Mouse (Mus musculus): ENCODE results near the gene Naf1. TPM values are rescaled to one million over a fixed set of nuclear protein-coding genes. Genes with fewer than 3 reads are reported as not detected.

Naf1 gene
- polyA plus RNA-seq, 1 experiment from 2014 or later = 2.1 TPM

DNA sequence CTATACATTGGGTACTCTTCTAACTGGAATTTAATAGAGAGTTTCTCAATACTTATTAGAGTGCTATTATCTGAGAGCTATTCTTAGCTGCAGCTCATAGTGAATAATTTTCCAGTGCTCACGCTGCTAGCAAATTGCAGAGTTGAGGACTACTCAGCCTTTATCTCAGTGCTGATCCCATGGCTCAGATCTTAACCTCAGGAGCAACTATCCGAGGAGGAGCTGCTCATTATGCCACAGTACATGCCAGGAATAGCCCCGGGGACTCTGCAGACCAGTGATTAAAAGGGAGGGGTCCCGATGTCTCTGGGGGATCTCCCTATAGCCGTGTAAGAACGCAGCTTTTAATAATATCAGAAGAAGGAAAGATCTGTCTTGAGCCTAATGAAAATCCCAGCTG, 50.7 kb downstream of the Naf1 start:
- Histone ChIP-seq H3K4me2 (0 out of 2 replicates have a peak overlapping the region, but pooled peaks have one; percentile 10), H3K27me3 (no peaks in the 10 kb centered on the region), H3K27ac (peak overlapping the region; percentile 70), H3K36me3 (no peaks in the 10 kb centered on the region), H3K9ac (peak overlapping the region; percentile 29; the same call in 1 of the 2 replicates), H3K4me3 (no peak overlapping the region), H3K4me1 (replicated peaks) (peaks cover 4% of the 10 kb centered on the region), H3K9me3 (no peaks in the 10 kb centered on the region)
- WGBS = 25% methylated on average over 6 of the region's 6 CpGs
- ATAC-seq (ENCODE audit: low FRiP score) = peak; percentile 83

DNA sequence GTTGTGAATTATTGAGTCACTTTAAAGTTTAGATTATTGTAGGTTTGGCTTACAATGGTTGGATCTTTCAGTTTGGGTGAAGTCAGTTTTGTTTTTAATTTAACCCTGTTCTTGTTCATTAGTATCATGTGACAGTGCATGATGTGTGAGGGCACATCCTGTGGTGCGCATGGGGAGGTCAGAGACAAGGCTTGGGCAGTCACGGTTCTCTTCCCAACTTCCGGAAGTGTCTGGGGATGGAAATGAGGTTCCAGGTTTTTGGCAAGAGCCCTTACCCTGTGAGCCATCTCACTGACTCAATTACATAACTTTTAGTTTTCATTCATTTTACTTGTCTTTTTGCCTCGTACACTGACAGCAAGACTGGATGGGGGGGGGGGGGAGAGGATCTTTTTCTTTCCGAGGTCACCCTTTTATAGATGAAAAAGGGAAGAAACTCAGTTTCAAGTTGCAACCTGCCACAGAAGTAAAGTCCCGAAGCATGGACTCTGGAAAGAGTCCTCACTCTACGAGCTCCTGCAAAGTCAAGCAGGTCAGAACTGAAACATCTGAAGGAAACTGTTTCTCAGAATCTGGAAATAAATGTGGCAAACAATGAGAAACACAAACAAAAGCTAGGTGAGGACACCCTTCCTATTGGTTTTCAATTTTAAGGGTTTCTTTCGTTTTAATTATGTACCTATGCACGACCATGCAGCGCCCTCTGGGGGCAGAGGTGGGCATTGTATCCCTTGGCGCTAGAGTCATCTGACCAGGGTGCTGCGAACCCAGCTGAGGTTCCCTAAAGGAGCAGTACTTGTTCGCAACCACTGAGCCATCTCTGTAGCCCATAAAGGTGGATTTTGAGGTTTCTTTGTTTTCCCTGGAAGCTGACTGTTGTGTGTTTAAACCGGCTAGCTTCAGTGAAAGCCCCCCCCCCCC, 53.9 kb downstream of the Naf1 start:
- Histone ChIP-seq H3K4me3 (no peak overlapping the region), H3K9ac (no peak overlapping the region), H3K36me3 (no peaks in the 10 kb centered on the region), H3K27ac (no peak overlapping the region), H3K27me3 (no peaks in the 10 kb centered on the region), H3K4me2 (no peak overlapping the region), H3K4me1 (replicated peaks) (peaks cover 4% of the 10 kb centered on the region), H3K9me3 (no peaks in the 10 kb centered on the region)
- ATAC-seq (ENCODE audit: low FRiP score) = no peak
- 71% methylated on average over 14 of the region's 14 CpGs for WGBS

DNA sequence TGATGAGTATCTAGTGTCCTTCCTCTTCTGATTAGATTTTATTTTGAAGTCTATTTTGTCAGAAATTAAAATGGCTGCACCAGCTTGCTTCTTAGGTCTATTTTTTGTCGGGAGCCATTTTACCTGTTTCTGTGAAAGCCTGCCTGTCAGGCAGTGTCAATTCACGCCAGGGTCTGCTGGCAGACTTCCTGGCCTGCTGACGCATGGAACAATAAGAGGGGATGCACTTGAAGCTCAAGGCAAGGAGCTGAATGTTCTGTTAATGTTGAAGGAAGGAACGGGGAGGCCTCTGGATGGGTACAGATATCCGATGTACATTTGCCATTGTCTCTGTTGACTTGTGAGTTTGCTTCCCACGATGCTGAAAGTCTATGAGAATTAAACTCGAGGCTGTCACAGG, 56.0 kb downstream of the Naf1 start:
- no peaks in the 10 kb centered on the region for H3K27me3 ChIP-seq
- no peaks in the 10 kb centered on the region for H3K9me3 ChIP-seq
- no peak overlapping the region for H3K9ac ChIP-seq
- H3K27ac ChIP-seq = no peak overlapping the region
- no peak overlapping the region for H3K4me3 ChIP-seq
- H3K36me3 ChIP-seq = no peaks in the 10 kb centered on the region
- WGBS = 64% methylated on average over 7 of the region's 7 CpGs
- ATAC-seq (ENCODE audit: low FRiP score) = no peak
- H3K4me1 ChIP-seq (replicated peaks) = no peaks in the 10 kb centered on the region
- no peak overlapping the region for H3K4me2 ChIP-seq

DNA sequence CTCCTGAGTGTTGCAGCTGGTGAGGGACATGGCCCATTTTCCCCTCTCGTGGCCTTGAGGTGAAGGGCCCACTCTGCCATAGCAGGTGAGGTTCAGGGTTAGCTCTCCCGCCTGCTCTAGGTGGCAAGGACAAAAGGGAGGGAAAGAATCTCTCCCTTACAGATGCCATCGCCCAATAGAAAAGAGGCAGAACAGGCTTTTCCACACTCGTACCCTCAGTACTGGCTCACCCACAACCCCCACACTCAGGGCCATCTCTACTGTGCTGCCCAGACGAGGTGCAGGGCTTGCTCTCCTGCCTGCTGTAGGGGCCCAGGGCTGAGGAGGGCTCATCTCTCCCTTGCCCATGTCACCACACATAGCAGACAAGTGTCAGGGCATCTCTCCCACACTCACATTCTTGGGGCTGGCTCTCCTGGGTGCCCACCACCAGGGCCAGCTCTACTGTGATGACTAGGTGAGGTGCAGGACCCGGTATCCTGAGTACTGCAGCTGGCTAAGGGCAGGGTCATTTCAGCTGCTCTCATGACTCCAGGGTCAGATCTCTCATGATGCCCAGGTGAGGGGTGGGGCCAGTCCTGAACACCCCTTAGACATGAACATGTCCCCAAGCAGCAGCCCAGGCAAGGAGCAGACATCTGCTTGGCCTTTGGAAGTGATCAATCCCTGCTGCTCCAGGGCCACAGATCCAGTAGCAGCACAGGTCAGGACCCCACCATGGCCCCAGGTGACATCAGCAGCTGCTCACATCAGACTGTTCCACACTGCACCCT, 57.9 kb downstream of the Naf1 start:
- Histone ChIP-seq H3K9ac (no peak overlapping the region), H3K4me2 (no peak overlapping the region), H3K27ac (no peak overlapping the region), H3K4me1 (replicated peaks) (no peaks in the 10 kb centered on the region), H3K36me3 (no peaks in the 10 kb centered on the region), H3K27me3 (no peaks in the 10 kb centered on the region), H3K9me3 (no peaks in the 10 kb centered on the region), H3K4me3 (no peak overlapping the region)
- WGBS = 72% methylated on average over 6 of the region's 6 CpGs
- ATAC-seq (ENCODE audit: low FRiP score) = no peak

DNA sequence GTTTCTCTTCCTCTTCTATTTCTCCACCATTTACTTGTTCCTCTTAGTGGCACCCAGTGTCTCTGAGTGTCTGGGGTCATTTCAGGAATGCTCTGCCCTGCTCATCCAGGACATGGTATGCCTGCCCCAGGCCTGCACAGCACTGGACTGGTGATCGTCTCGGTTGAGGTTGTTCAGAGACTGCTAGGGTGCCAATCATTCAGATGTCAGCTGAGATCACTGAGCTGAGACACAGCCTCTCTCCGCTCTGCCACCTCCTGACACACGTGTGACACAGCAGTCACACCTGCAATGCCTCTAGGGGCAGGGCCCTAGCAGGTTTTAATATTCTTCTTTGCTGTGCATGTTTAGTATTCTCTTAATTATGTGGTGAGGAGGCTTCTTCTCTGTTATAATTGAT, 58.5 kb downstream of the Naf1 start:
- 70% methylated on average over 4 of the region's 4 CpGs for WGBS
- ATAC-seq (ENCODE audit: low FRiP score) = peak; percentile 54; the same call in 1 of the 2 replicates
- H3K36me3 ChIP-seq = no peaks in the 10 kb centered on the region
- no peaks in the 10 kb centered on the region for H3K4me1 ChIP-seq (replicated peaks)
- no peak overlapping the region for H3K4me3 ChIP-seq
- no peak overlapping the region for H3K9ac ChIP-seq
- H3K27ac ChIP-seq = no peak overlapping the region
- no peak overlapping the region for H3K4me2 ChIP-seq
- no peaks in the 10 kb centered on the region for H3K27me3 ChIP-seq
- no peaks in the 10 kb centered on the region for H3K9me3 ChIP-seq

DNA sequence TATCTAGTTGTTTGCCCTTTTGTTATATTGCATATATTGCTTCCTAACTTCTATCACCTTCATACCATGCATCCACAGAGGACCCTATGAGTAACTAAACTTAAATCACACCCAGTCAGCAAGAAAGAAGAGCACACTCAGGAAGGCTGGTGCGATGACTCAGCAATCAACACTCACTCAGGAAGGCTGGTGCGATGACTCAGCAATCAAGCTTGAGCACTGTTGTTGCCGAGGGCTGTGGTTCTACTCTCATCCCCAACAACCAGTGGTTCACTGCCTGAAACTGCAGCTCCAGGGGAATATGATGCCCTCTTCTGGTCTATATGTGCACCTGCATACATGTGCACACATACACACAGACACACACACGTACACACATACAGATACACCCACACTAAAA, 73.7 kb downstream of the Naf1 start:
- no peaks in the 10 kb centered on the region for H3K36me3 ChIP-seq
- no peaks in the 10 kb centered on the region for H3K4me1 ChIP-seq (replicated peaks)
- WGBS = 89% methylated on average over 4 of the region's 4 CpGs
- no peak overlapping the region for H3K4me3 ChIP-seq
- H3K27ac ChIP-seq = no peak overlapping the region
- no peak overlapping the region for H3K4me2 ChIP-seq
- H3K9me3 ChIP-seq = peaks cover 2% of the 10 kb centered on the region; the same call in 1 of the 2 replicates
- H3K9ac ChIP-seq = no peak overlapping the region
- H3K27me3 ChIP-seq = no peaks in the 10 kb centered on the region
- ATAC-seq (ENCODE audit: low FRiP score) = no peak

DNA sequence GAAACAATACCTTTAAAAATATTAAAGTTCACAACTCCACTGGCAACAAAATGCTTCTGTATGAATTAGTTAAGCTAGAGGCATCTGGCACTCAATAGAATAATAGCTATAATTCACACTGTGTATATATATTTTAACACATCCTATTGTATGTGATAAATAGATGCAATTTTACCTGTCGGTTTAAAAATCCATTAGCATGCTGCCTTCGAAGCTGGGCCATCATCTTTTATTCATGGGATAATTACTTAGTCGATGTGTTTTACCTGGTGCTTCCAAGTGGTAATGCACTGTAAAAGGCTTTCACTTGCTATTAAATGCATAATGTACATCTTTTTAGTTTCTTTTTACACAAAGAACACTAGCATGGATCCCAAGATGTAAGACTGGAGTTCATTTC, 76.2 kb downstream of the Naf1 start:
- Histone ChIP-seq H3K4me2 (no peak overlapping the region), H3K9ac (no peak overlapping the region), H3K4me1 (replicated peaks) (no peaks in the 10 kb centered on the region), H3K27ac (no peak overlapping the region), H3K27me3 (no peaks in the 10 kb centered on the region), H3K4me3 (no peak overlapping the region), H3K9me3 (peaks cover 2% of the 10 kb centered on the region; the same call in 1 of the 2 replicates), H3K36me3 (no peaks in the 10 kb centered on the region)
- no peak for ATAC-seq (ENCODE audit: low FRiP score)
- 81% methylated on average over 3 of the region's 3 CpGs for WGBS

Other genes with a start within 250 kb of the Naf1 start
- gene Npy5r, start 172.1 kb upstream of the Naf1 start, polyA plus RNA-seq (2015; fragmentation: Nextera tagmentation; extraction: Ambion mirVana) = 1.1 and 1.6 TPM in 2 replicates
- gene Npy1r, start 163.0 kb upstream of the Naf1 start, polyA plus RNA-seq (2015; fragmentation: Nextera tagmentation; extraction: Ambion mirVana) = 7.7 and 7.9 TPM in 2 replicates

Measured in hindbrain, embryonic 13.5 days (tissue).